Mouse (Mus musculus): ENCODE measurements around the gene Atp8b4. TPM values are rescaled to one million over a fixed set of nuclear protein-coding genes. Genes with fewer than 3 reads are reported as not detected.

Gene Atp8b4
- polyA plus RNA-seq, 1 experiment: 0.97 TPM

GRCm38 (mm10) chr2:126363745-126364725, 136.4 kb downstream of the Atp8b4 start:
- H3K4me3 ChIP-seq (ENCODE audit: insufficient read depth, low read depth, low read length): no peak overlapping the region
- H3K36me3 ChIP-seq (ENCODE audit: control insufficient read depth, insufficient read depth, low read length): no peaks in the 10 kb centered on the region
- no peak for DNase-seq
- WGBS: 65% methylated on average over 14 of the region's 14 CpGs
- H3K4me1 ChIP-seq (ENCODE audit: control insufficient read depth, insufficient read depth, low read length): no peaks in the 10 kb centered on the region
- no peaks in the 10 kb centered on the region for H3K27me3 ChIP-seq (replicated peaks; ENCODE audit: control insufficient read depth, insufficient read depth, low read length)
- TF ChIP-seq CTCF (conservative IDR thresholded peaks at IDR 0.05; ENCODE audit: insufficient read depth, insufficient read length, low read depth, low read length) (no peak), POLR2A (IDR thresholded peaks at IDR 0.05; ENCODE audit: low read depth, low read length) (no peak)
- peak overlapping the region; percentile 43 for H3K27ac ChIP-seq (ENCODE audit: insufficient read depth, low read depth, low read length)

DNA sequence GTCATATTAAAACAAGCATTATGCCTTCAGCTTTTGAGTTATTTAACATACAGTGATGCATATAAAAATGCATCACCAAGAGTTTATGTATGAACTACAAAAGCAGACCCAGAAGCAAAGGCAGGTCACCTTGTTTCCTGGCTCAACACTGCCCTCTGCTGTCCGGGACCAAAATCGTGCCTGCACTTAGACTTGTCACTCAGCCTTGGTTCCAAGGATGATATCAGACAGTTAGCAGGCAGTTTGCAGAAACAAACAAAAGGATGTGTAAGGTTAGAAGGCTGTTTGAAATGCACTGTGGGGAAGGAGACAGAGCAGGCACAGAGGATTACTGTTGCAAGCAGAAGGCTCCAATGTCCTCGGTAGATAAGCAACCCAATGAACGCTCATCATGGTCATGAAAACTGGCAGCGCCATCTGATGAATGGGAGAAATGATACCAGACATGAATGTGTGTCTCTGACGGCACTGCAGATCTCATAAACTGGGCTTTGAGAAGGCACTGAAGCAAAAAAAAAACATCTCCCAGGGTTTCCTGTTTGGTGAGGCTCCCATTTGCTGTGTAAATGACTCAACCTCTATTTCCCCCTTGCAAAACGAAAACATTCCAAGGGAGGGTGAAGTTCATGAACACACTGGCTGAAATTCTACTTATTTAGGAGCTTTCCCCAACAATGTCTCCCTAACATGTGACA, 137.3 kb downstream of the Atp8b4 start:
- H3K36me3 ChIP-seq (ENCODE audit: control insufficient read depth, insufficient read depth, low read length): no peaks in the 10 kb centered on the region
- H3K4me1 ChIP-seq (ENCODE audit: control insufficient read depth, insufficient read depth, low read length): no peaks in the 10 kb centered on the region
- H3K4me3 ChIP-seq (ENCODE audit: insufficient read depth, low read depth, low read length): no peak overlapping the region
- no peaks in the 10 kb centered on the region for H3K27me3 ChIP-seq (replicated peaks; ENCODE audit: control insufficient read depth, insufficient read depth, low read length)
- 24% methylated on average over 7 of the region's 7 CpGs for WGBS
- TF ChIP-seq POLR2A (IDR thresholded peaks at IDR 0.05; ENCODE audit: low read depth, low read length) (no peak), CTCF (conservative IDR thresholded peaks at IDR 0.05; ENCODE audit: insufficient read depth, insufficient read length, low read depth, low read length) (peak; percentile 99)
- H3K27ac ChIP-seq (ENCODE audit: insufficient read depth, low read depth, low read length): peak overlapping the region; percentile 45; the same call in 1 of the 2 replicates
- DNase-seq: peak; percentile 72

DNA sequence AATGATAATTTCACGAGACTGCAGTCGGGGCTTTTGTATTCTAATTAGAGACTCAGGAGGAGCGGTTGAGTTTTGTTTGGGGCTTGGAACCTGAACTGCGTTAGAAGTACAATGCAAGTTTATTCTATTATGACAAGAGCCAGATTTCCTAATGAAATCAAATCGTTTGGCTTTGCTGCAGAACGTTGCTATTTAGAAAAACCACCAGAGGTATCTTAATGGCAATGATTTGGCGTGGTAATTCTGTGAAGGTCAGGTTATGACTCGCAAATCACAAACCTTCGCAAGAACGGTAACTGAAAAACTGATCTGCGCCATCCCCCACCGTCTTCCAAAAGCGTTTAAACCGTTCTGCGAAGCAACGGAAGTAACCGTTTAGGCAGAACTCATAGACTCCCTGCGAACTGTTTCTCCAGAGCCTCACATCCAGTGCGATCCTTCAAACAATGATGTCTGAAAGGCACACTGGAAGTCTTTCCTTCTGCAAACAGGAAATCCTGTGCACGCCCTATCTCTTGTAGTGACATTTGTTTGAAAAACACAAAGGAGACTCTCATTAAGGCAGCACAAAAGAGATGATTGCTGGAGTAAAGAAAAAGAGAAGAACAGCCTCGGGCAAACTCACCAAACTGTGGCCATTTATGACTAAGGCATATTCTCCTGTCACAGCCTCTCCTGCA, 139.2 kb downstream of the Atp8b4 start:
- DNase-seq: no peak
- Histone ChIP-seq H3K4me1 (ENCODE audit: control insufficient read depth, insufficient read depth, low read length) (no peaks in the 10 kb centered on the region), H3K4me3 (ENCODE audit: insufficient read depth, low read depth, low read length) (no peak overlapping the region), H3K36me3 (ENCODE audit: control insufficient read depth, insufficient read depth, low read length) (no peaks in the 10 kb centered on the region), H3K27me3 (replicated peaks; ENCODE audit: control insufficient read depth, insufficient read depth, low read length) (no peaks in the 10 kb centered on the region), H3K27ac (ENCODE audit: insufficient read depth, low read depth, low read length) (peak overlapping the region; percentile 20; the same call in 1 of the 2 replicates)
- WGBS: 65% methylated on average over 21 of the region's 21 CpGs
- TF ChIP-seq POLR2A (IDR thresholded peaks at IDR 0.05; ENCODE audit: low read depth, low read length): no peak
- TF ChIP-seq CTCF (conservative IDR thresholded peaks at IDR 0.05; ENCODE audit: insufficient read depth, insufficient read length, low read depth, low read length): no peak

DNA sequence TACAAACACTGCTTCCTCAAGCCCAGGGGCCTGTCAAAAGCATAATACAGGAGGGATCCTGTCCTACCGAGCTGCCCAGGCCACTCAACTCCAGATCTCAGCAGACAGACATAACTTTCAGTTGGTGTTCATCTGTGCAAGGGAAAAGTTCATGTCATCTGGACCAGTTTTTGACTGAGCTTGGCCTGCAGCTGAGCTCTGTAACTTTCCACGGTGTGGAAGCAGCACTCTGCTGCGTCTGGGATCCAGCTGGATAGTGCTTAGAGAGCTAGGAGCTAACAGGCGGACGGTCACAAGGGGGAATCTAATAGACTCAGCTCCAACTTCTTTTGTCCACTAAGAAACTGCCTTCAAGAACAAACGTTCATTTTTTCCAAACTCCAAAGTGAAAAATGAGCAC, 139.8 kb downstream of the Atp8b4 start:
- peak; percentile 24 for DNase-seq
- H3K36me3 ChIP-seq (ENCODE audit: control insufficient read depth, insufficient read depth, low read length): no peaks in the 10 kb centered on the region
- no peaks in the 10 kb centered on the region for H3K4me1 ChIP-seq (ENCODE audit: control insufficient read depth, insufficient read depth, low read length)
- H3K27me3 ChIP-seq (replicated peaks; ENCODE audit: control insufficient read depth, insufficient read depth, low read length): no peaks in the 10 kb centered on the region
- TF ChIP-seq POLR2A (IDR thresholded peaks at IDR 0.05; ENCODE audit: low read depth, low read length) (no peak), CTCF (conservative IDR thresholded peaks at IDR 0.05; ENCODE audit: insufficient read depth, insufficient read length, low read depth, low read length) (no peak)
- H3K27ac ChIP-seq (ENCODE audit: insufficient read depth, low read depth, low read length): peak overlapping the region; percentile 54
- 64% methylated on average over 6 of the region's 6 CpGs for WGBS
- H3K4me3 ChIP-seq (ENCODE audit: insufficient read depth, low read depth, low read length): no peak overlapping the region

DNA sequence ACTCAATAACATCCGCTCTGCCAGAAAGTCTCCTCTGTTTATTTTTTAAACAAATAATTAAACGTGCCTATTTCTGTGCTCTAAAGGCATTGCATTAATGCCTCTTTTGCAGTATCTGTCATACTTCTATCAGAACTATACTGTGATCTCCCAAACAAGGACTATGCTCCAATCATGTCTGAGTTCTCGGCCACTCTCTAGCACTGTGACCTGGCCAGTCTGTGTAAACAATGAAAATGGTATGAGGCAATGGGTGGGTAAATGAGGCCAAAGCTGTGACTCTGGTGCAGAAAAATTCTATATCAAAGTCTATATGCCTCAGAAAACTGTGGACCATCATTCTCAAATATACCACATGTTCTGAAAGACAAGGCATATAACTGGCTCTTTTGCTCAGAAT, 140.5 kb downstream of the Atp8b4 start:
- no peak overlapping the region for H3K27ac ChIP-seq (ENCODE audit: insufficient read depth, low read depth, low read length)
- DNase-seq: no peak
- H3K36me3 ChIP-seq (ENCODE audit: control insufficient read depth, insufficient read depth, low read length): no peaks in the 10 kb centered on the region
- 82% methylated on average over 3 of the region's 3 CpGs for WGBS
- TF ChIP-seq POLR2A (IDR thresholded peaks at IDR 0.05; ENCODE audit: low read depth, low read length) (no peak), CTCF (conservative IDR thresholded peaks at IDR 0.05; ENCODE audit: insufficient read depth, insufficient read length, low read depth, low read length) (no peak)
- no peaks in the 10 kb centered on the region for H3K4me1 ChIP-seq (ENCODE audit: control insufficient read depth, insufficient read depth, low read length)
- no peak overlapping the region for H3K4me3 ChIP-seq (ENCODE audit: insufficient read depth, low read depth, low read length)
- no peaks in the 10 kb centered on the region for H3K27me3 ChIP-seq (replicated peaks; ENCODE audit: control insufficient read depth, insufficient read depth, low read length)

DNA sequence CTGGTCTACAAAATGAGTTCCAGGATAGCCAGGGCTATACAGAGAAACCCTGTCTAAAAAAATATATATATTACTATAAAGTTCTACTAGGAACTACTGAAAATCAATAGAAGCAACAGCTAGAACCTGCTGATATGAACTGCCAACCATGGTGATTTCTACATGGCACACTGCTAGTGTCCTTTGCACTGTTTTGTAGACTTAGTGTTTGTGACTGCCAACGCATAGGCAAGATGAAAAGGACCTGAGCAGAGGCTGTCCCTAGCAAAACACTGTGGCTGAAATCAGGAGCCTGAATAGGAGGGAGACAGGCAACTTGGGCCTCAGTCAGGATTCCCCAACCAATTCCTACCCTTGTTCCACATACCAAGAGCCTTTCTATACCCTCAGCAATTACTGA, 141.2 kb downstream of the Atp8b4 start:
- no peaks in the 10 kb centered on the region for H3K4me1 ChIP-seq (ENCODE audit: control insufficient read depth, insufficient read depth, low read length)
- H3K4me3 ChIP-seq (ENCODE audit: insufficient read depth, low read depth, low read length): no peak overlapping the region
- no peak for DNase-seq
- H3K27me3 ChIP-seq (replicated peaks; ENCODE audit: control insufficient read depth, insufficient read depth, low read length): no peaks in the 10 kb centered on the region
- TF ChIP-seq POLR2A (IDR thresholded peaks at IDR 0.05; ENCODE audit: low read depth, low read length) (no peak), CTCF (conservative IDR thresholded peaks at IDR 0.05; ENCODE audit: insufficient read depth, insufficient read length, low read depth, low read length) (no peak)
- 91% methylated on average over 1 of the region's 1 CpGs for WGBS
- H3K27ac ChIP-seq (ENCODE audit: insufficient read depth, low read depth, low read length): no peak overlapping the region
- no peaks in the 10 kb centered on the region for H3K36me3 ChIP-seq (ENCODE audit: control insufficient read depth, insufficient read depth, low read length)

All from kidney, adult 2 months (tissue).